Mouse (Mus musculus) lung, postnatal 4 days (tissue): Measurements from ENCODE around the gene Pcsk6.
"Not testable (repeated sequence)": the region's sequence is repeated elsewhere in the genome, so short reads cannot be mapped to it uniquely, and the experiment has no call there.

Experiments
- DNase-seq, 2 experiments: peaks; one replicate each; pipeline ENCODE4 v3.0.0; 2021

The Pcsk6 gene

DNA sequence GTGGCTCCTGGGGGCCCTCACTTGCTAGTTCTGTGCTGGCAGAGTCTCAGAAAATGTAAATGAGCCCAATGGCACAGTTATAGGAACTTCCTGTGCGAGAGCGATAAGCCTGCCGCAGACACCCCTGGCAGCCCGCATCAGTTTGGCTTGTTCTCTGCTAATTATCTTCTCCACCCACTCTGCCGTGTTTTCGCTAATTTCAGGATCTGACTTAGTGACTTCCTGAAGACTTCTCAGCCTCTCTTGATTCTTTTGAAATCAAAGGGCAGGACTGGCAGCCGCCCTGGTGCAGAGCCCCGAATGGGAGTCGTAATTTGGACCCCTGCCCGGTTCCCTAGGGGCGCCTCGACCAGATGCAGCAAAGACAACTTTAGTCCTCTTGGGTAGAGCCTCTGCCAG is 19.8 kb downstream of the Pcsk6 start:
- DNase-seq = peak; percentile 29 to 47

DNA sequence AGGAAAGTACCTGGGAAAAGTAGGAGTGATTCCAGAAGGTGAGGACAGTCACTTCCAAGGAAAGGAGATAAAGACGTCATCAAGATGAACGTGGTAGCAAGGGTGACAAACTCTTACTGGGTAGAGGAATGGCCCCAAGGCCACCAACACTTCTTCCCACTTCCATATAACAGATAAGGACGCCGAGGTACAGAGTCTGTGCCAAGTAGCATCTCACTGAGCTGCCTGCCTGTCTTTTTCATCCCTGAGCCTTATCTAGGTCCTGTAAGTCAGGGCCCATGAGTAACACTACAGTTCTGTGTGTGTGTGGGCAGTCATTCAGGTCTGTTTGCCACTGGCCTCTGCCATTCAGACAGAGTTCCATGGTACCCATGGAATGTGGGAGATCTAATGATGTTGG is 23.4 kb downstream of the Pcsk6 start:
- DNase-seq = no peak

DNA sequence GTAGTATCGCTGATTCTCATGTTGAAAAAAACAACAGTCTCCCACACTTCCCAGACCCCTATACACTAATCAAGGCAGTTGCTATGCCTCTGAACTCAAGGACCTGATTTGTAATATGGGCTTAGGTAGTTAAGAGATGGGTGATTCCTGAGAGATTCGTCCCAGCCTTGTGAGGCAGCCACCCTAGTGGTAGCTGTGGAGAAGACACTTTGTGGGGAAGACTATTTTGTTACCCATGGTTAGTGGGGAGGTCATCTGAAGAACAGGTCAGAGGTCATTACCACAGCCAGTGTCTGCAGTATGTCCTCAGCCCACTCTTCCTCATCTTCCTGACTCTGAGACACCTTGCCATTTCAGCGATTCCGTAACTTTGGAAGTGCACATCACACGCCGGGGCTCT is 24.3 kb downstream of the Pcsk6 start:
- DNase-seq = no peak

DNA sequence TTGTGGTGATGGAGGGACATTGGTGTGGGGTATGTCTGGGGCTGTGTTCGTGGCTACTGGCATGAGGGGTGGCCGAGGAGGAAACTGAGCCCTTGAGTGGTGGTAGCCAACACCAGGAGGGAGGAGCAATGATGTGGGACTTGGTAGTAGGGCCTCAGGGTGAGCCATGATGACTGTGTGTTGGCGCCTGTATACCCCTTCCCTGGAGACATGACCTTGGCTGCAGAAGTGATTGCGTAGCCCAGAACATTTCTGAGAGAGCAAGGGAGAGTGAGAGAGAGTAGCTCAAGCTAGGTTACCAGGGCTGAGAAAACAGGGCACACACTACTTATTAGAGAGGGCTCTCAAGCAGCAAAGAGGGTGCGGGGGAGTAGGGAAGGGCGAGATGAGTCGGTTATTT is 30.3 kb downstream of the Pcsk6 start:
- DNase-seq = no peak

DNA sequence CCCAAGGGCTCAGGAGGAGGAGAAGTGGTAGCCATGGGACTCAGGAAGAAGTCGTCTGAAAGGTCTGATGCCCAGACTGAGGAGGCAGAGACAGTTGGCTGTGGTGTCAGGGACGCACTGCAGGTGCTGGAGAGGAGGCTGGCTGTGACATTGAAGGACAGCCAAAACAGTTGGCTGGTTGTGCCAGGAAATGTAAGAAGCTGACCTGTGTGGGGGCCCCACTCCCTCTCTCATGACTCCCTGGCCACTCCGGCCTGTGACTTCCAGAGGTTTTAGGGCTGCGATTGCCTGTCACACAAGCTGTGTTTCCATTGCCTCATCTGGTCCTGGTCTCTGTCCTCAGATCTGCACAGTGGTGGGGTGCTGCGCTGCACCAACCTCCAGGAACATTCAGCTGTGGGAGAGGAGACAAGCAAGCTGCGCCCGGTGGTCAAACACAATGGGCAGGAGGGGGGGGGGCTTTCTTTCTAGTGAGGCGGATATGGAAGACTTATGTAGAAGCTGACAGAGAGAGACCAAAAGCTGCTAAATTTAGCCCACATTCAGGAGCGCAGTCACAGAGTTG is 30.8 kb downstream of the Pcsk6 start:
- DNase-seq = no peak

DNA sequence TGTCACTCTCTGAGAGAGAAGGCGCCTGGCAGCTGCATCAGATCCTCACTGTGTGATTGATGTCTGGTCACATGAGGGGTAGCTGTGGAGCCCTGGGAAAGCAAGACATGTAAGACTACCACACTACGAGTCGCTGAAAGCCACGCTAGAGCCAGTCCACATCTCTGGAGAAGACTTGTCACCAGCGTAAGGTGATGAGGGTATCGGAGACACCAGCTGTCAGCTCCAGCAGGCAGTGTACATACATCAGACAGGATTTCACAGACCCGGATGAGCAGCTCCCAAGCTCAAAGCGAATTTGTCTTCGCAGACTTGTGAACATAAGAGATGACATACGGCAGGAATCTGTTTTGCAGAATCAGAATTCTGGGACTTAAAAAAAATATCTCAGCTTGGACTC is 32.0 kb downstream of the Pcsk6 start:
- no peak for DNase-seq

DNA sequence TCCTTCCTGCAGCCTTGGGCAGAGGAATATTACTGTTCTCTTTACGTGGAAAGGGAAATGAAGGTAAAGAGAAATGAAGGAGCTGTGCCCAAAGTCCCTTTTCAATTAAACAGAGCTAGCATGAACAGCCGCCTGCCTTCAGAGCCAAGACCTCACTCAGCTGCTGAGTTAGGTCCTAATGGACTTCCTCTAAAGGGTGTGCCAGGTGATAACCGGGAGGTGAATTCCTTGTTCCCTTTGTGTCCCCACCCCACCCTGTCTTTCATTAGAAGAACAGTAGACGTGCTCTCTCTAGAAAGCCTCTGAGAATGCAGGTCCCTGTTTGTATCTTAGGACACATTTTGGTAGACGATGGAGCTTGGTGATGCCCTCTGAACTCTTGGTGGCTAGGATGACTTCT is 33.7 kb downstream of the Pcsk6 start:
- DNase-seq = no peak

DNA sequence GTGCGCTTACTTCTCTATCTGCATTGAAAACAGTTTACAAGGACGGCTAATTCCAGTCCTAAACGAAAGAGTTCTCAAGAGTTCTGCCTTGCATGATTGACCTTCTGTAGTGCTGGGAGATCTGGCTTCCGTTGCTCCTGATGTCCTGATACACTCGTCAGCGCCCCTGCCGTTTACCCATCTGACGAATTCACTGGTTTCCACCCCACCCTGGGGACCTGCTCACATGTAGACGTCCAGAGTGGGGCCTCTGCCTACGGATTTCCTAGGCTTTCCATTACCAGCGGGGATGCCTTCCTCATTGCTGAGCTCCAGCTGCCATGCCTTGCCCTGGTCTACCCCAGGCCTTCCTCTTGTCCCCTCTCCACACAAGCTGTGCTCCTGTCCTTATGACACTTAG is 39.7 kb downstream of the Pcsk6 start:
- no peak for DNase-seq

DNA sequence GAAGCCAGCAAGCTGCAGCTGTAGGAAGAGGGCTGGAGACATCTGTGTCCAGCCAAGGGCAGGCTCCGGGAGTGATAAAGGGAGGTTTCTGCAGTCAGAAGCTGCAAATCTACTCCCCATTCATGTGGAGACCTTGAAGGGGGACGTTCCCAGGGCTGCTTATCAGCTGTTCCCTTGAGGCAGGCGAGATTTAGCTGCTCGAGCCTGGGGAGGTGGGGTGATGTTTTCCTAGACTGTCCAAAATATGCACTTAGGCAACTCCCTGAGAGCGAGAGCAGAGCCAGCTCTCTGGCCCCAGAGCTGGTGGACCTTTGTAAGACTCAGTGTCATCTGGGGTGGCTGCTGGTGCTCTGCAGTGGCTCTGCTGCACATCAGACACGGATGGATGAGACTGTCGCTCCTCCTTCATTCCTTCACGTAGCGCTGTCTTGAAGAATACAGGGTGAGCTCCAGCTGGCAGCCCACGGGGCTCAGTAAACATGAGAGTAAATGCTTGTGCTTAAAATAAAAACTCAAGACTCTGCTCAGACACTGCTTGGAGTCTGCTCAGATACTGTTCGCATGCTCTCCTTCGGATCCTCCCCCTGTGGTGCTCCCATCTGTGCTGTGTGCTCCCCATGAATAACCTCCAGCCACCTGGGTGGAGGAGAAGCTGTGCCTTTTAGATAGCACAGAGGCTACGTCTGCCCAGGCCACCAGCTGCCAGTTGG is 41.1 kb downstream of the Pcsk6 start:
- peak; percentile 30 to 73 for DNase-seq

DNA sequence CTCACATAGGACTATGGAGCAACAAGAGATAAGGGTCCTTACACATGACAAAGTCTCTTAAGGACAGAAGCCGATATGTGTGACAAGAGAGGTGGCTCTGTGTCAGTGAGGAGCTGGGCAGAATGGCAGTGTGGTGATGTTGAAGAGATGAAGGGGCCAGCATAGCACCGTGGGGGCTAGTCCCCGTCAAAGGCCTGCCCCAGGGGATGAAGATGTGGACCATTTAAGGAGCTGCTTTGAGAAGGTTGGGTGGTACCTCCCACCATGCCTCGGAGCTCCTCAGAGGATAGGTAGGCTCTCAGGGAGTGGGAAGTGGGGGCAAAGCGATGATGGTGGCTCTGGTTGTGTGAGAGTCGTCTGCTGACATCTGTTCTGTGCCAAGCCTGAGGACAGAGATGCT is 41.9 kb downstream of the Pcsk6 start:
- DNase-seq = no peak

DNA sequence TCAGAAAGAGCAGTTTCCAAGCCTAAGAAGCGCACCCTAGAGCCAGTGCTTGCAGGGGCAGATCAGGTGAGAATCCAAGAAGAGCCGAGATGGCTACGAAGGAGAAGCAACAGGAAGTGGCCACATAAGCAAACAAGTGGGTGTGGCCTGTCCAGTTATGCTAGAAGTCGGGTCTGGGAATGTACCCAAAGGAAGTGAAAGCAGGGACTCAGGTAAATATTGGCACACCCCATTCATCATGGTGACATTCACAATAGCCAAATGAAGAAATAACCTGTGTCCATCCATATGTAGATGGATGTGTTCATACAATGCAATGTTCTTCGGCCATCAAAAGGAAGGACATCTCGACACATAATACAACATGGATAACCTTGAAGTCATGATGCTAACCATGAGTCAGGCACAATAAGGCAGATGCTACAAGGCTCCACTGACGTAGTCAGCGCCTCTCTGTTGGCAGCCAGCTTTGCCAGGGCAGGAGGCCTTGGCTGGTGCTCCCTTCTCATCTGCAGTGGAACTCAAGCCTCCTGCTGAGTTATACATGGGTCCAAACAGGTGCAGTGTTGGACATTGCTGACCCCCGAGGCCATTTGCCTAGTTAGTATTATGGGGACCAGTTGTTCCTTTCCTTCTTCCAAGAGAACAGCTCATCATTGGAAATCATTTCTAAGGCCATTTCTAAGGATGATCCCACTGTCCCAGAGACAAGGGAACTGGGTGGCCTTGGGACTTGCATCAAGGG is 45.2 kb downstream of the Pcsk6 start:
- DNase-seq = no peak

DNA sequence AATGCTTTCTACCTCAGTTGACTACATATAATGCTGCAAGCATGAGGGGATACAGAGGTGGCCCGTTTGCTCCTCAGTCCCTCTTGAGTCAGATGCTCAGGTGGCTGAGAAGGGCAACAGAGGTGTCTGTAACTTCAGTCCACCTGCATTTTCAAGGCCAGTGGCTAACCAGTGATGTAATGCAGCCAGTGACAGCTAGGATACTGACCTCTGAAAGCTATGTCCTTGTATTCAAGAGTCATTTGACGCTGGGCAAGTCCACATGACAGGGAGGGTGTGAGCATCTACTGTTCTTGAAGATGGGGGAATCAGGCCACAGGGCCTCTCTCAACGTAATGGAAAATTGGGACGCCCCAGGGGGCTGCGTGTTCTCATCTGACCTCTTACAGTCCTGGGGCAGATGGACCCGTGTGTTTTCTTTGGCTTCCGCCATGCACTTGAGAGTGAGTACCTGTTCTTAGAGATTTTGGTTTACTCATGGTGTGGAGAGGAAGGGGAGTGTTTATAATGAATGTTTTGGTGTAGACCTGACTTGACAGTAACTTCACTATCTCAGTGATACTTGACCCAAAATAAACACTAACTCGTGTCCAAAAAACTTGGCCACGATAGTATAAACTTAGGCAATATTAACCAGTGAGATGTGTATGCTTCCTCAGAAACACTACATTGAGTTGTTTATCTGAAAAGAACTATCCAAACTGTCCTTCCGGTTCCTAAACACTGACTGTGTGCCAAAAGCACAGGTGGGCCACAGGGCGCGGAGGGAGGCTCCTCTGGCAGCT is 48.0 kb downstream of the Pcsk6 start:
- DNase-seq = no peak

DNA sequence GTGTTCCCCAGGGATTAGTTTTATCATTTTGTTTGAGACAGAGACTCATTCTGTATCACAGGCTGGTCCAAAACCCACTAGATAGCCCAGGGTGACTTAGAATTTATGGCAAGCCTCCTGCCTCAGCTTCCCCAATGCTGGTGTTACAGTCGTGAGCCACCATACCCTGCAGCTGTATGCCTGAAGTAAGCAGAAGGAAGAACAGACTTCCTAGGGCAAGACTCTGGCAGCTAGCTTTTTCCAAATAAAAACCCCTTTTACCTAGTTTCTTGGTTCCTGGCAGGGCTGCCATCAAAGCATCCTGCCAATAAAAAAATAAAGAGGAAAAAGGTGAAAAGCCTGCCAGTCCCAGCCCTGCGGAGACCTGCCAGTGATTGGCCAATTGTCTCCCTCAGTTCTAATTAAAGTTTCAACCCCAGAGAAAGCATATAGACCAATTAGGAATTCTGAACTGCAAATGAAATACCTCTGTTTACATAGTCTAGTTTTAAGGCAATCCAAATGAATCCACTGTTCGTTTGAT is 51.6 kb downstream of the Pcsk6 start:
- no peak for DNase-seq

DNA sequence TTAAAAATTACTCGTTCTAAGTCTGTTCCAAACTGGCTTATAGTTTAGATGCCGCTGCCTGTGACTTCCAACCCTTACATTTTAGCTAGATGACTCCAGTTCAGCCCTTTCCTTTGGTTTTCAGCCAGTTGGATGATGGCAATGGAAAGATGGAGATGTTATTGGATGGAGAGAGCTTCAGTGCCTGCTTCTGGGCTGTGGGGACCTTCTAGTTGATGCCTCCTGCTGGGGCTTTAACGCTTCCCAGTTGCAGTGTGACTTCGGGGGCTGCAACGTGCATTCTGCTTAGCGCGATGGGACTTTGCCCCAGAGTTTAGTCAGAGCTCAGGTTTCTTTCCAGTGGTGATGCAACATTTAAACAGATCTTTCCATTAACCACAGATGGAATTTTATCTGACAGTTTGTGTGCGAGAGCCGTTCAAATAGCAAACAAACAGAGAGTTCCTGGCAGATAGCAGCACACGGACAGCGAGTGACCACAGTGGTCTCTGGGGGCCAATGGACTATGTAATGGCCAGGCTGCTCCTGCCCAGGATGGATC is 53.3 kb downstream of the Pcsk6 start:
- peak in 1 of 2 experiments; percentile 12 for DNase-seq

DNA sequence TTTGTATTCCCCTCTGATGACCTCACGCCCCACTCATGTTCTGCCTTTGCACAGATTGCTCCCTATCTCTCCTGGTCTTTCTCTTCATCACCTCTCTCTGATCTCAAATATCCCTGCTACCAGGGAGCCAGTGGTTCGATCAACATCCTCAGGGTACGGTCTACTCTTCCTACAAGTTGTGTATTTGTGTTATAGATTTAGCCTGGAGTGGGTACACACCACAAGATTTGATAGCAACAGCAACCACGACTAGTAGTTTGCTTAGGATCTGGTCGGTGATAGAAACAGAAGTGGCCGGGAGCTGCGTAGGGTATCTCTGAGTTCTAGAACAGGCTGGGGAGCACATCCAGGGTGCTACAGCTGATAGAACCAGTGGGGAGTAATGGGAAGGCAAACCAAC is 54.3 kb downstream of the Pcsk6 start:
- DNase-seq = no peak

DNA sequence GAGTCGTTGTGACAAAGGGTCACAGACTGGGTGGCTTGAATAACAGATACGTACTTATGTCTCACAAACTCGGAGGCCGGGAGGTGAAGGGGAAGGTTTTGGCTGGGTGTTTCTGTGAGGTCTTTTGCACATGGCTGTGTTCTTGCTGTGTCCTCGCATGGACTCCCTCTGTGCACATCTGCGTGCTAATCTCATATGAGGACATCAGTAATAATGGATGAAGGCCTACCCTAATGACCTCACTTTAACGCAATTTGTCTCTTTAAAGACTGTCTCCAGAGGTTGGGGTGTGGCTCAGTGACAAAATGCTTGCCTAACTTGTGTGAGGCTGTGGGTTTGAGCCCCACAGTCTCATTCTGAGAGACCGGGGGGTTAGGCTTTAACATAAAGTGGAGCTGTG is 55.0 kb downstream of the Pcsk6 start:
- no peak for DNase-seq

DNA sequence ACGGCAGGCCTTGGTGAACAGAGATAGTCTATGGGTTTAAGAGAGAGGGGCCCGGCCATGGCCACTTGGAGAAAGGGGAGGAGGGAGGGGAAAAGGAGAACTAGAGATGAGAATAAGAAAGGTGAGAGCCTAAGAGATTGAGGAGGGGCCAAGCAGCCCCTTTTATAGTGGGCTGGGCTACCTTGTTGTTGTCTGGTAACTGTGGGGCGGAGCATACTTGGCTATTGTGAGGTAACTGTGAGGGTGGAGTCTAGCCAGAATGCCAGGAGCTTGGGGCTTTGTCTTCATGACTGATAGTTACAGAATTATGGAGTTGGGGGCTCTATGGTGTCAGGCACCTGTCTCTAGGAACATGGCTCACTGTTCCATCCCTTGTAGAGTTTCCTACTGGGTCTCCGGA is 56.9 kb downstream of the Pcsk6 start:
- DNase-seq = no peak

DNA sequence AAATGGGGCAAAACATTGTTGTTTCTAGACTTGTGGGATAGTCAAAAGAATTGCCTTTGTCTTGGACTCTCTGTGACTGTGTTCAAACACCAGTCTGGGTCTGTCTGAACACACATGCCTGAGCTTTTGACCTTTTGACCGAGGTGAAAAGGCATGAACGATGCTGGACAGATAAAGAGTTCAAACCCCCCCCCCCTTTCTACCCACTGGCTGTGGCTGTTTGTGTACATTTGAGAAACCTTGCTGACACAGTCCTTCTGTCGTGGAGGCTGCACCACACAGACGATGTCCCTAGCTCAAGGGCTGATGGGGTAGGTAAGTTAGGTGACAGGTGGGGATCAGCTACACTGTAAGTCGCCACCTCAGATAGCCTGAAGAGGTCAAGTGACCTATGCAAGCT is 67.9 kb downstream of the Pcsk6 start:
- DNase-seq = no peak

DNA sequence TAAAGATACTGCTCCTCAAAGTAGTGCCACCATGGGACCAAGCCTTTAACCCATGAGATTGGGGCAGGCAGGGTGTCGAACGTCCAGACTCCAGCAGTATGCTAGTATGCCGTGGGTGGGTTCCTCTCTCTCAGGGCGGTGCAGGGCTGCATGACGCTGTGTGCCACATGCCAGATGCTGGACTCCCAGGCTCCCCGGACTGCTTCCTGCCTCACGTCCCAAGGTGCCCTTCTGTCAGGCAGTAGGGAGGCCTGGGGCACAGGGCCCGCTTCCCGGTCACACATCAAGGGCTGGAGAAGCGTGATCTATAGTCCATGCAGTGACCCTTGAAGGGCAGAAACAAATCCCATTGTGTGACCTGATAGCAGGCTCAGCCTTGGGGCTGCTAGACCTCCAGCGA is 68.9 kb downstream of the Pcsk6 start:
- DNase-seq = no peak

DNA sequence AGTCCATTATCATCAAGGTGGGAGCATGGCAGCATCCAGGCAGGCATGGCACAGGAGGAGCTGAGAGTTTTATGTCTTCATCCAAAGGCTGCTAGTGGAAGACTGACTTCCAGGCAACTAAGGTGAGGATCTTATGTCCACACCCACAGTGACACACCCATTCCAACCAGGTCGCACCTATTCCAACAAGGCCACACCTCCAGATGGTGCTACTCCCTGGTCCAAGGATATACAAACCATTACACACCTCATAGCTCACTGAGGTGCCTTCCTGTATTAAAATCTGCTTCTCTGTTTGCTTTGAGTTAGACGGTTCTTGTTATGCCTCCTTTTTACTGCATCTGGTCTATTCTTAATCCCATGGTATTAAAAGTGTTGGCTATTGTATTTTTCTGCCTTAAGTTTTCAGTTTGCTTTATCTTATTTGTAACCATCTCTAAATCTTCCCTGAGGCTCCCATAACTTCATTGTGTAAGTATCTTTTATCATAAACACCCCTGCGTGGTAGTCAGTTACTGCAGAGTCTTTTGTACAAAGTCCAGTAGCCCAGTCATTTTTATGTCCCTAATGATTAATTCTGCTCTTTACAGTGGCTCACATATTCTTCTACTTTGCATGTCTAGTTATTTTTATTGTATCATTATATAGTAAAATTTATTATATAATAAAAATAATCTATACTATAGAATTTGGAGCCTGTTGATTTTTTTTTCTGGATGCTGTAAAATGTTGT is 72.9 kb downstream of the Pcsk6 start:
- not testable (repeated sequence) for DNase-seq

DNA sequence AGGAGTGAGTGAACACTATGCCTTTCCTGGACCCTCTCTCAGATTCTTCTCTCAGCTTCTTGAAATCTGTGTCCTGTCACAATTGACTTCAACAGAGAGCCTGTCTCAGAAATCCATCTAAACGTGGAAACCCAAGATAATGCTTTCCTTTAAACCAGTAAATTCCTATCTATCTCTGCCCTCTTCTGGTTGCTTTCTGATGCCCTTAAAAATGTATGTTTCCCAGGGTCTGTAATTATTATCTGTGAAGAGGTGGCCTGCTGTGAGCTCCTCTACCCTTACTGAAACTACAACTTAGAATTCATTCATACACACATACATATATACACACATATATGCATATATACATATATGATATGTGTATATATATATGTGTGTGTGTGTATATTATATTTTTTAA is 73.7 kb downstream of the Pcsk6 start:
- no peak for DNase-seq

DNA sequence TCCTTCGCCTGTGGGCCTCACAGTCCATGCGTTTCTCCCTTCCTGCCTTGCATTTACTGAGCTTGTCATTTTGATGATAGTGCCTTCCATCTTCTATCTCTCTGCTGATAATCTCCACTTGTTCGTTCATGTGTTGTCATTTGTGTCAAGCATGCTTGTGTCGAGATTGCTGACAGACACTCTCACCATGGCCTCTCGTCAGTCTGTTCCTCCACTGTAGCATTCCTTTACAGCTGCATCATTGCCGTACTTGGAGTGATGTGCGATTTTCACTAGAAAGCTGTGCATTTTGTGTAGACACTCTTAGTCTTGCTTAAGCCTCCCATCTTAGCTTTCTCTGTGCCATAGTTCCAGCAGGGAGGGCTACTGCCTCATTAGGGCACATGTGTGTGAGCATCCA is 79.5 kb downstream of the Pcsk6 start:
- no peak for DNase-seq
